Mouse (Mus musculus) left cerebral cortex, postnatal 36 days (tissue): ENCODE results near the gene Ctsr. TPM values are rescaled to one million over a fixed set of nuclear protein-coding genes. Genes with fewer than 3 reads are reported as not detected.
"Not testable (repeated sequence)": the region's sequence is repeated elsewhere in the genome, so short reads cannot be mapped to it uniquely, and the experiment has no call there.

Experiments used
- DNase-seq, 2 experiments: peaks; one replicate each; pipeline ENCODE4 v3.0.0; 2021 to 2022; ENCODE audit warnings: low spot score in 2 of 2, mixed read lengths in 1 of 2
- intact Hi-C: fragments of 180-260 bp; cut with DNase I; formaldehyde crosslinking; loops from one replicate; pipeline ENCODE4 v1.15.1; 2025
- total RNA-seq, 2 experiments: library from RNA; stranded (reverse); gene quantifications; 2 replicates each; pipeline ENCODE4 v1.2.3; 2021

The Ctsr gene
- not detected for total RNA-seq

DNA sequence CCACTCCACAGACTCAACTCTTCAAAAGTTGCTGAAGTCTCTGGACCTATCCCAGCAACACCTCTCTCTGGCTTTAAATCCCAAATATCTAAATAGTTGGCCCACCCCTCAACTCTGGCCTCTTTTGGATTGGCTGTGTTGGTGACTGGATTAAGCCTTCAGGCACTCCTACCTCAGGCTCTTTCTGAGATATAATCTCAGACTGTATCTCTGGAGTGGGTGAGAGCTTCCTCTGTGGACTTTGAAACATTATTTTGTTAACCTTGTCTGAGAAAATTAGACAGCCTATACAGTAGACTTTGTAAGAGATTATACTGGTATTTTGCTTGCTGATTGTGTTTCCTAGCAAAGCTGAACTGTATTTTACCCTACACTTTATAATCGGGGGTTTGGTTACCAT, at the start of gene Ctsr:
Gene Ctsr (minus strand): TSS at position 101 of the 400 bp plus-strand sequence.
- no peak for DNase-seq
- intact Hi-C loops, result no loop called here

DNA sequence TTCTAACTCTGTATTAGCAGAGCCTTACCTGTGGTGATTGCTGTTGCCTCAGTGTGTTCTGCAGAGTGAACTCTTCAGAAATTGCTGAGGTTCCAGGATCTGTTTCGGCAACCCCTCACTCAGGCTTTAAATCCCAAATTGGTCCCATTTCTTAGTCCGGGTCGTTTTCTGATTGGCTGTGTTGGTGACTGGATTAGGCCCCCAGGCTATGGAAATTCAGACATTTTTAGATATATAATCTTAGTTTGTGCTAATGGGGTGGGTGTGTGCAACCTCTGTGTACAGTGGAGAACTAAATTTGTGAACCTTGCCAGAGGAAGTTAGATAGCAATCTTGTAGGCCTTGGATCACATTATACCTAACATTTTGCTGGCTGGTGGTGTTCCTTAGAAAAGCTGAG, 39.3 kb upstream of the Ctsr start, which contains the start of gene Cts6:
Gene Cts6 (minus strand): TSS at position 101 of the 400 bp plus-strand sequence.
- no peak for DNase-seq
- intact Hi-C loops, result no loop called here

DNA sequence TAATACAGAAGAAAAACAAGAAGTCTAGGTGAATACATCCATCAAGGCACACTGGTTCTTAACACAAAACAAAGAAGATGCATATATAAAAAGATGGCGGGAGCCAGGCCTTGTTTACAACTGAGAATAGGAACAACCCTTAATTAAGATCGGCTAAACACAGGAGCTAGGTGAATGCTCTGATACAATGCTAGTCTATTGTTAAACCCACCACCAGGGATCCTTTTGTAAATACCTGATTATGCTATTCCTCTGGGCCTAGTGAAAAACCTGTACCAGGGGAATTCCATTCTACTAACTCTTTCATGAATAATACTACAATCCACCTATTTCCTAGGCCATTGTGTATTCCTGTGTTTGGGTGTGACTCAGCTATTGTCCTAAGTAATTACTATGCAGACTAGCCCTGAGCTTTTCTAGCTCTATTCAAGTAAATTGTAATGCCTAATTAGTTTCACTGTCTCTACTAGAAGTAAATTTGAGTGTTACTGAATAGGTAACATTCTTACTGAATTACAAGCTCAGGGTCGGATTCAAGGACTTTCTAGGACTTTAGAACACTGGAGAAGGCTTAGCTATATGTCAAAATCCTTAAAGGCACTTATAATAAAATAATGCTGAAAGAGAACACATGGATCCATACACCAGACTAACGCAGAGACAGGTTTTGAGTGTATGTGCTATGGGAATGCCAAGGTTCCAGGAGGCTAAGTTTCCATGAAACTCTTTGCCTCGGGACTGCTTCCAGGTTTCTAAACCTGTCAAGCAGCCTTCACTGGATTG, 21.3 kb upstream of the Ctsr start:
- intact Hi-C loops, DNase-seq: not testable (repeated sequence)

DNA sequence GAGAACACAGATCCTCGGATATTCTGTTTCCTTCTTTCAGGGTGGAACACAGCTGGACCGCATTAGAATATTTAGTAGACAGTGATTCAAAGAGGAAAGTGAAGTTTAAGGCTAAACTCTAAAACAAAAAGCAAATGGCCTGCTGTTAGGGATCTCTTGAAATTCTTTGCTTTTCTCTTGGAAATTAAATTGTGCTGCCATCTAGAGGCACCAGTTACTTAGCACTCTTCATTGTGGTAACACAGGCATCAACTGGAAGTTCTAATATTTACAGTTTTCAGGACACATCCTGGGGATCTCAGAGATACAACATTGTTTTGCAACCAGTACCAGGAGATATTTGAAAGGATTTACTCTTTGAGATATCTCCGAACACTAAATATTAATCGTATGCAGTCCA, 566 bp upstream of the Ctsr start:
- no peak for DNase-seq
- intact Hi-C loops, result no loop called here

Other genes starting within 250 kb of the Ctsr start
- gene Gm49393, start 228.7 kb downstream of the Ctsr start, total RNA-seq, result not detected
- gene Gm49391, start 227.7 kb downstream of the Ctsr start, total RNA-seq, result 1 to 10 TPM in 1 of 2 experiments, not detected in 1; 1.8 TPM
- gene Ctla2a, start 227.6 kb downstream of the Ctsr start, total RNA-seq, result 10 to 100 TPM; 18.6 to 20.2 TPM
- gene Tpbpa, start 222.3 kb downstream of the Ctsr start, total RNA-seq, result not detected
- not detected for gene Ctsj, start 158.3 kb downstream of the Ctsr start, total RNA-seq
- not detected for gene Ctsq, start 123.6 kb downstream of the Ctsr start, total RNA-seq
- gene Cts6, start 39.2 kb upstream of the Ctsr start, total RNA-seq, result not detected
- gene Cts8, start 91.1 kb upstream of the Ctsr start, total RNA-seq, result not detected
- gene Gm49398, start 124.6 kb upstream of the Ctsr start, total RNA-seq, result not detected
- gene Cts7, start 193.9 kb upstream of the Ctsr start, total RNA-seq, result not detected